ENCODE assay signal across 10 mouse cellular contexts in genomic region chr2:68408271-68408980, GRCm38 (mm10).
DNase-seq lines count a peak whose midpoint lies in the region; ATAC-seq and TF ChIP-seq lines count a peak whose summit lies in the region.
"Had no signal": no experiment of that assay in that cellular context is flagged by ENCODE, and none has a peak within 500 bp of the region (broad histone marks: within the 10 kb centered on the region; RNA-seq: fewer than 3 reads in every experiment).

No protein-coding gene starts in this region.

- peaks cover 83% of the 10 kb centered on the region for H3K4me1 ChIP-seq in heart, embryonic 12.5 days (replicated peaks)
- H3K4me1 ChIP-seq in lung, postnatal 0 days (ENCODE audit: insufficient read depth, low read depth, low read length), result peaks cover 3% of the 10 kb centered on the region; the same call in 1 of the 2 replicates
- H3K4me1 ChIP-seq in hindbrain, embryonic 13.5 days (replicated peaks), result peaks cover 65% of the 10 kb centered on the region
- H3K4me1 ChIP-seq in stomach, embryonic 16.5 days (ENCODE audit: control insufficient read depth, insufficient read depth, low read length), result peaks cover 38% of the 10 kb centered on the region

- H3K27ac ChIP-seq in heart, embryonic 12.5 days (ENCODE audit: poor library complexity, severe bottlenecking), result peak overlapping the region; percentile 93
- H3K27ac ChIP-seq in lung, postnatal 0 days (ENCODE audit: low read length), result no peak overlapping the region
- H3K27ac ChIP-seq in hindbrain, embryonic 13.5 days, result peak overlapping the region; percentile 8; the same call in 1 of the 2 replicates
- peak overlapping the region; percentile 82 for H3K27ac ChIP-seq in stomach, embryonic 16.5 days (ENCODE audit: low read length)

- no peak for DNase-seq in heart, adult 9 months (ENCODE audit: low spot score in 2 of 2)
- no peak for DNase-seq in lung, postnatal 0 days (ENCODE audit: low spot score)
- no peak for DNase-seq in lung, postnatal 36 days
- no peak for DNase-seq in urinary bladder, postnatal 36 days (ENCODE audit: low spot score in 2 of 2)
- no peak for DNase-seq in thymus, postnatal 36 days
- DNase-seq: left cerebral cortex, postnatal 4 days had no signal

- no peaks in the 10 kb centered on the region for H3K36me3 ChIP-seq in heart, embryonic 12.5 days
- H3K36me3 ChIP-seq in lung, postnatal 0 days (ENCODE audit: insufficient read depth, low read length), result no peaks in the 10 kb centered on the region
- no peaks in the 10 kb centered on the region for H3K36me3 ChIP-seq in hindbrain, embryonic 13.5 days
- no peaks in the 10 kb centered on the region for H3K36me3 ChIP-seq in stomach, embryonic 16.5 days (ENCODE audit: control insufficient read depth, insufficient read depth, low read length)

- H3K27me3 ChIP-seq in heart, embryonic 12.5 days (replicated peaks), result no peaks in the 10 kb centered on the region
- H3K27me3 ChIP-seq in lung, postnatal 0 days (replicated peaks; ENCODE audit: insufficient read depth, low read length), result no peaks in the 10 kb centered on the region
- H3K27me3 ChIP-seq in hindbrain, embryonic 13.5 days, result no peaks in the 10 kb centered on the region
- H3K27me3 ChIP-seq in stomach, embryonic 16.5 days (ENCODE audit: control insufficient read depth, insufficient read depth, low read length), result no peaks in the 10 kb centered on the region

- peak; percentile 64; the same call in 1 of the 2 replicates for ATAC-seq in heart, embryonic 12.5 days (ENCODE audit: insufficient number of reproducible peaks, low FRiP score)
- peak; percentile 40; the same call in 1 of the 2 replicates for ATAC-seq in lung, postnatal 0 days
- ATAC-seq in hindbrain, embryonic 13.5 days (ENCODE audit: low FRiP score), result 0 out of 2 replicates have a peak, but pooled peaks have one; percentile 14
- ATAC-seq in stomach, embryonic 16.5 days (ENCODE audit: insufficient read depth, low FRiP score), result peak; percentile 71
- ATAC-seq: inflammation-experienced regulatory T-cells, adult 6 months had no signal

- H3K4me2 ChIP-seq in heart, embryonic 12.5 days, result peak overlapping the region; percentile 53
- peak overlapping the region; percentile 17 for H3K4me2 ChIP-seq in lung, postnatal 0 days (replicated peaks; ENCODE audit: low read depth, low read length)
- no peak overlapping the region for H3K4me2 ChIP-seq in hindbrain, embryonic 13.5 days
- peak overlapping the region; percentile 25 for H3K4me2 ChIP-seq in stomach, embryonic 16.5 days (ENCODE audit: low read depth, low read length)

- H3K4me3 ChIP-seq in heart, embryonic 12.5 days, result no peak overlapping the region
- H3K4me3 ChIP-seq in lung, postnatal 0 days (ENCODE audit: low read depth, low read length), result no peak overlapping the region
- no peak overlapping the region for H3K4me3 ChIP-seq in hindbrain, embryonic 13.5 days
- H3K4me3 ChIP-seq in stomach, embryonic 16.5 days (replicated peaks; ENCODE audit: low read length), result no peak overlapping the region

- H3K9me3 ChIP-seq in heart, embryonic 12.5 days (replicated peaks), result no peaks in the 10 kb centered on the region
- no peaks in the 10 kb centered on the region for H3K9me3 ChIP-seq in lung, postnatal 0 days (ENCODE audit: low read length)
- H3K9me3 ChIP-seq in hindbrain, embryonic 13.5 days, result no peaks in the 10 kb centered on the region
- H3K9me3 ChIP-seq in stomach, embryonic 16.5 days (replicated peaks; ENCODE audit: control insufficient read depth, low read length), result no peaks in the 10 kb centered on the region

- no peak for TF ChIP-seq CTCF in lung, postnatal 0 days (IDR thresholded peaks at IDR 0.05)

- peak overlapping the region; percentile 50 for H3K9ac ChIP-seq in heart, embryonic 12.5 days
- H3K9ac ChIP-seq in lung, postnatal 0 days (replicated peaks; ENCODE audit: low read depth), result no peak overlapping the region
- H3K9ac ChIP-seq in hindbrain, embryonic 13.5 days, result 0 out of 2 replicates have a peak overlapping the region, but pooled peaks have one; percentile 29
- peak overlapping the region; percentile 51 for H3K9ac ChIP-seq in stomach, embryonic 16.5 days (ENCODE audit: low read length)

- TF ChIP-seq EP300 in lung, postnatal 0 days (IDR thresholded peaks at IDR 0.05), result no peak

- WGBS in heart, embryonic 12.5 days, result 24% methylated on average over 17 of the region's 17 CpGs
- WGBS in lung, postnatal 0 days, result 31% methylated on average over 17 of the region's 17 CpGs
- WGBS in hindbrain, embryonic 13.5 days, result 51% methylated on average over 17 of the region's 17 CpGs
- WGBS in stomach, embryonic 16.5 days, result 41% methylated on average over 17 of the region's 17 CpGs

Comparison
In these comparisons a context has a peak if more than half of its experiments do, and no peak if none do; other contexts are left out.
1. ATAC-seq: peak in every context shown above with its lines; median percentile 71 in stomach, embryonic 16.5 days; 64 in heart, embryonic 12.5 days; 40 in lung, postnatal 0 days; 14 in hindbrain, embryonic 13.5 days.